Mouse (Mus musculus) heart, embryonic 13.5 days (tissue): ENCODE measurements around the gene P3h4. TPM values are rescaled to one million over a fixed set of nuclear protein-coding genes. Genes with fewer than 3 reads are reported as not detected.

Experiments
- ATAC-seq: fragments of 200-750 bp; cut with Nextera tagmentation; 2 replicates; pipeline ENCODE4 v1.8.0; 2017; ENCODE audit warnings: moderate TSS enrichment; ENCODE audit not compliant: insufficient number of reproducible peaks, low FRiP score, low TSS enrichment; ENCODE audit errors: extremely low read depth
- H3K27ac ChIP-seq: fragments of 300-500 bp; sonication (generic); replicated peaks from 2 replicates; pipeline ENCODE4 v1.5.1; 2015; ENCODE audit warnings: moderate library complexity, mild to moderate bottlenecking, inconsistent platforms
- H3K27me3 ChIP-seq: fragments of 300-500 bp; sonication (generic); replicated peaks from 2 replicates; pipeline ENCODE4 v1.6.1; 2015; ENCODE audit warnings: mild to moderate bottlenecking, inconsistent platforms
- H3K36me3 ChIP-seq: fragments of 300-500 bp; sonication (generic); 2 replicates; pipeline ENCODE4 v1.6.1; 2015; ENCODE audit warnings: mild to moderate bottlenecking, inconsistent platforms
- H3K4me1 ChIP-seq: fragments of 300-500 bp; sonication (generic); 2 replicates; pipeline ENCODE4 v1.6.1; 2015; ENCODE audit warnings: inconsistent platforms
- H3K4me2 ChIP-seq: fragments of 300-500 bp; sonication (generic); 2 replicates; pipeline ENCODE4 v1.6.1; 2015; ENCODE audit warnings: inconsistent platforms, mild to moderate bottlenecking, moderate library complexity
- H3K4me3 ChIP-seq: fragments of 300-500 bp; sonication (generic); 2 replicates; pipeline ENCODE4 v1.5.1; 2015; ENCODE audit warnings: moderate library complexity, mild to moderate bottlenecking, inconsistent platforms
- H3K9ac ChIP-seq: fragments of 300-500 bp; sonication (generic); 2 replicates; pipeline ENCODE4 v1.6.1; 2015; ENCODE audit warnings: inconsistent platforms, mild to moderate bottlenecking, moderate library complexity
- H3K9me3 ChIP-seq: fragments of 300-500 bp; sonication (generic); 2 replicates; pipeline ENCODE4 v1.6.1; 2016; ENCODE audit warnings: inconsistent platforms
- WGBS: fragments of 180-500 bp; shearing (Covaris S2); methylation state at CpG from one replicate; pipeline ENCODE4 v1.1.7; 2015; ENCODE audit warnings: mixed read lengths; 5-methylcytosine and 5-hydroxymethylcytosine counted together
- polyA plus RNA-seq: library from polyadenylated mRNA; unstranded; fragments of >200 nt; fragmentation: Nextera tagmentation; extraction: Ambion mirVana; gene quantifications from 2 replicates; pipeline ENCODE4 v1.2.1, GENCODE M21; 2015

The P3h4 gene
- polyA plus RNA-seq, 1 experiment from 2014 or later = 62.9 TPM

GRCm38 (mm10) chr11:100428612-100429199, 14.1 kb upstream of the P3h4 start:
- ATAC-seq = no peak
- H3K36me3 ChIP-seq = peaks cover 55% of the 10 kb centered on the region
- H3K9ac ChIP-seq = peak overlapping the region; percentile 58
- no peaks in the 10 kb centered on the region for H3K9me3 ChIP-seq
- H3K4me3 ChIP-seq = no peak overlapping the region
- H3K4me2 ChIP-seq = no peak overlapping the region
- no peaks in the 10 kb centered on the region for H3K27me3 ChIP-seq
- peaks cover 49% of the 10 kb centered on the region for H3K4me1 ChIP-seq
- H3K27ac ChIP-seq = peak overlapping the region; percentile 86
- 24% methylated on average over 9 of the region's 9 CpGs for WGBS

DNA sequence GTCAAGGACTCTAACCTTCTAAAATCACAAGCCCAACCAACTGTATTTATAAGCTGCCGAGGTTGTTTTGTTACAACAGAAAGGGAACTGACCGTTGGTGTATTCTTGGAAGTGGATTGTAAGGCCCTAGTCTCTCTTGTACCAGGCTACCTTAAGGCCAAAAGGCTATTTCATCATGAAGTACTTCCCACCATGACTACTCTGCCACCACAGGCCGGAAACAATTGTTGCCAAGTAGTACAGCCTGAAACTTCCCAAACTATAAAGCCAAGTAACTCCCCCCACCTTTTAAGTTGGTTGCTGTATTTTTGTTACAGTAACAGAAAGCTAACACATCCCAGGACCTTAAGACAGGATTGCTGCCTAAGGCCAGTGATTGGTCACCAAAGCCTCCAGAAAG, 12.2 kb upstream of the P3h4 start:
- WGBS = 63% methylated on average over 3 of the region's 3 CpGs
- H3K27ac ChIP-seq = no peak overlapping the region
- no peaks in the 10 kb centered on the region for H3K27me3 ChIP-seq
- H3K9me3 ChIP-seq = no peaks in the 10 kb centered on the region
- 0 out of 2 replicates have a peak overlapping the region, but pooled peaks have one; percentile 64 for H3K9ac ChIP-seq
- H3K4me3 ChIP-seq = no peak overlapping the region
- no peak for ATAC-seq
- peaks cover 45% of the 10 kb centered on the region for H3K4me1 ChIP-seq
- peaks cover 57% of the 10 kb centered on the region for H3K36me3 ChIP-seq
- H3K4me2 ChIP-seq = no peak overlapping the region

DNA sequence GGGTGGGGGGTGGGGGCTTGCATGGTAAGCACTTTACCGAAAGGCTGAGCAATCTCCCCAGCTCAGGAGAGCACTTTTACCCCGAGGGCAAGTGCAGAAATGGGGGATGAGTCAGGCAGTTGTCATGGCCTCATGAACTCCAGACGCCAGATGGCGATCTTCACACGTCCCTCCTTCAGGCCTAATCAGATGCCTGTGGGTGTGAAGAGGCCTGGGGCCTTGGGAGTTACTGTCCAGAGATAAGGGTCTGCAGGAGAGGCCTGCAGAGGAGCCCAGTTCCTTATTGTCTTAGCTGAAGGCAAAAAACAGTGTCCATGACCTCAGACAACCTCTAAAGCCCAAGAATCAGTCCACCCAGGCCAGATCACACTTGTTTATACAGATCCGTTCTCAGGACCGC, 11.2 kb upstream of the P3h4 start:
- Histone ChIP-seq H3K27me3 (no peaks in the 10 kb centered on the region), H3K4me2 (no peak overlapping the region), H3K9me3 (no peaks in the 10 kb centered on the region), H3K27ac (no peak overlapping the region), H3K4me1 (peaks cover 39% of the 10 kb centered on the region), H3K36me3 (peaks cover 62% of the 10 kb centered on the region), H3K4me3 (no peak overlapping the region), H3K9ac (peak overlapping the region; percentile 64)
- 15% methylated on average over 7 of the region's 7 CpGs for WGBS
- ATAC-seq = no peak

DNA sequence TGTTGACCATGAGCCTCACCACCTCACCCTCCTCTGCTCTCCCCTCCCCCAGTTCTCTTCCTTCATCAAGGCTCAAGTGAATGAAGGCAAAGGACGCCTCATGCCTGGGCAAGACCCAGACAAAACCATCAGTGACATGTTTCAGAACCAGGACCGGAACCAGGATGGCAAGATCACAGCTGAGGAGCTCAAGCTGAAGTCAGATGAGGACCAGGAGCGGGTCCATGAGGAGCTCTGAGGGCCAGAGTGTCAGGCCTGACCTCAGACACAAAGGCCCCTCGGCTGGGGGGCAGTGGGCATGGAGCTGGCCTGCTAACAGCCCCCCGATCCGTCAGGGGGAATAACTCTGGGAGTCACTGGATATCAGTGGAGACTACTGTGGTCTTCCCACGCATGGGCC, 9.2 kb upstream of the P3h4 start:
- Histone ChIP-seq H3K36me3 (peaks cover 62% of the 10 kb centered on the region), H3K9ac (no peak overlapping the region), H3K4me2 (no peak overlapping the region), H3K27me3 (no peaks in the 10 kb centered on the region), H3K4me3 (no peak overlapping the region), H3K4me1 (peaks cover 19% of the 10 kb centered on the region), H3K9me3 (no peaks in the 10 kb centered on the region), H3K27ac (no peak overlapping the region)
- ATAC-seq = no peak
- 84% methylated on average over 7 of the region's 7 CpGs for WGBS

- H3K27ac ChIP-seq = no peak overlapping the region
- no peak overlapping the region for H3K4me3 ChIP-seq
- 84% methylated on average over 8 of the region's 8 CpGs for WGBS
- no peak for ATAC-seq
- H3K27me3 ChIP-seq = no peaks in the 10 kb centered on the region
- H3K36me3 ChIP-seq = peaks cover 64% of the 10 kb centered on the region
- no peak overlapping the region for H3K9ac ChIP-seq
- H3K4me1 ChIP-seq = peaks cover 21% of the 10 kb centered on the region
- no peaks in the 10 kb centered on the region for H3K9me3 ChIP-seq
- H3K4me2 ChIP-seq = no peak overlapping the region
Observed at GRCm38 (mm10) chr11:100421537-100421936, 6.9 kb upstream of the P3h4 start.

DNA sequence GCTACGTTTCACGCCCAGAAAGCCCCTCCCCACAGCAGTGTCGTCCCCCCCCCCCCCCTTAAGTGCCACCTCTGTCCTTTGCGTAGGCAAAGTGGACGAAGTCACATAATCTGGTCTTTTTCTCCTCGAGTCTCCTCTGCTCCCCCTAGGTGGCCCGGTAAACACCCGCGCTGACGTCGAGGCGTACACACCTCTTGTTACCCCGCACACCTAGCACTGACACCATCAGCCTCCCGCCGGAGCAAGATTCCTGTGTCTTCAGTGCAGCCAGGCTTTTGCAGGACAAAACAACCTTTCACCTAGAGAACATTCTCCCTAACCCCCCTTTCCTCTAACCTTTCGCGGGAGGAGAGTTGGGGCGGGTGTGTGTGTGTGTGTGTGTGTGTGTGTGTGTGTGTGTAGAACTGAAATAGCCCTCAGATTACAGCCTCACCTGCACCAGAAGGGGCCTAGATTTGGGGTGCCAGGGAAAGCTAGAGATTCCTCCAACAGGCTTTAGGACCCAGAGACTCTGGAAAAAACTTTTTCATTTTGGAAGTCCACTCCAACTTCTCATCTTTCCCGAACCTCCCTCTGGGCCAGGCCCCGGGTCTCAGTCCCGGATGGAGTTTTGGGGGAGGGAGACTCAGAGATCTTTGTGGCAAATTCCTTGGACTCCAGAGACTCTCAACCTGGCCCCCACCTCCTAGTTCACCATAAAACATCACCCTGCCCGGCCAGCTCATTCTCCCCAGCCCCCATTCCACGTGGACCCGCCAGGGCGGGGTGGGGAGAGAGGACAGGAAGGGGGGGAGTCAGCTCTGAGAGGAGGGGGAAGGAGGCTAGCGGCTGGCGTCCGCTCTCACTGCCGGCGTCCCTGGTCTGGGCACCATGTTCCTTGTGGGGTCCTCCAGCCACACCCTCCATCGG, 532 bp upstream of the P3h4 start, which contains the start of gene Fkbp10:
Gene Fkbp10, plus strand, starts transcription at position 784 of the 909 bp plus-strand sequence.
- peaks cover 44% of the 10 kb centered on the region for H3K4me1 ChIP-seq
- under 1% methylated on average over 29 of the region's 31 CpGs for WGBS

DNA sequence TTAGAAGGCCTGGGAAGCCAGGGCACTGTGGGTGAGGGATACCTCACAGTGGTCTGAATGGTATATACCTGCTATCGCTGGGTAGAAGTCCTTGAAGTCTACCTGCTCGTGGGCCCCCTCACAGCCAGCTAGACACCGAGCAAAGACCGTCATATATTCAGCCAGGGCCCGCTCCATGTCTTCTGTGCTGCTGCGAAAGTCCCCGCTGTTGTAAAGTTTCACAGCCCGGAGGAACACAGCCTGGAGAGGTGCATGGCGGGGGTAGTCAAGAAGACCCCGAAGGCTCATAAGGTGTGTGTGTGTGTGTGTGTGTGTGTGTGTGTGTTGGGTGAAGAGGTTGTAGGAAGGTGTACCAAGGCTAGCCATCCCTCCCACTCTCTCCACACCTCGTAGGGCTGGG, 1.1 kb downstream of the P3h4 start:
- Histone ChIP-seq H3K4me3 (peak overlapping the region; percentile 83), H3K9me3 (no peaks in the 10 kb centered on the region), H3K9ac (peak overlapping the region; percentile 94), H3K27me3 (no peaks in the 10 kb centered on the region), H3K36me3 (peaks cover 34% of the 10 kb centered on the region), H3K4me1 (peaks cover 44% of the 10 kb centered on the region), H3K27ac (peak overlapping the region; percentile 95), H3K4me2 (peak overlapping the region; percentile 88)
- WGBS = 58% methylated on average over 11 of the region's 11 CpGs
- no peak for ATAC-seq

More for the DNA sequence above, 532 bp upstream of the P3h4 start, which contains the start of gene Fkbp10:
- Histone ChIP-seq H3K36me3 (peaks cover 30% of the 10 kb centered on the region), H3K9ac (peak within 1 kb of the TSS; percentile 94), H3K4me2 (peak within 1 kb of the TSS; percentile 88), H3K27me3 (no peaks in the 10 kb centered on the region), H3K4me3 (peak within 1 kb of the TSS; percentile 83), H3K9me3 (no peaks in the 10 kb centered on the region), H3K27ac (peak within 1 kb of the TSS; percentile 95)
- ATAC-seq = peak; percentile 35; the same call in 1 of the 2 replicates

GRCm38 (mm10) chr11:100411736-100412135, 2.9 kb downstream of the P3h4 start:
- ATAC-seq = no peak
- Histone ChIP-seq H3K4me2 (peak overlapping the region; percentile 88), H3K9me3 (no peaks in the 10 kb centered on the region), H3K27me3 (no peaks in the 10 kb centered on the region), H3K9ac (peak overlapping the region; percentile 94), H3K4me3 (peak overlapping the region; percentile 83), H3K36me3 (peaks cover 45% of the 10 kb centered on the region), H3K4me1 (peaks cover 39% of the 10 kb centered on the region), H3K27ac (peak overlapping the region; percentile 18; the same call in 1 of the 2 replicates)
- WGBS = 60% methylated on average over 11 of the region's 11 CpGs

- H3K9ac ChIP-seq = no peak overlapping the region
- H3K27ac ChIP-seq = no peak overlapping the region
- no peak overlapping the region for H3K4me3 ChIP-seq
- 66% methylated on average over 3 of the region's 3 CpGs for WGBS
- no peaks in the 10 kb centered on the region for H3K27me3 ChIP-seq
- H3K4me2 ChIP-seq = no peak overlapping the region
- no peaks in the 10 kb centered on the region for H3K9me3 ChIP-seq
- no peak for ATAC-seq
- H3K4me1 ChIP-seq = peaks cover 35% of the 10 kb centered on the region
- H3K36me3 ChIP-seq = peaks cover 45% of the 10 kb centered on the region
Observed at GRCm38 (mm10) chr11:100409686-100410085, 5.0 kb downstream of the P3h4 start.

DNA sequence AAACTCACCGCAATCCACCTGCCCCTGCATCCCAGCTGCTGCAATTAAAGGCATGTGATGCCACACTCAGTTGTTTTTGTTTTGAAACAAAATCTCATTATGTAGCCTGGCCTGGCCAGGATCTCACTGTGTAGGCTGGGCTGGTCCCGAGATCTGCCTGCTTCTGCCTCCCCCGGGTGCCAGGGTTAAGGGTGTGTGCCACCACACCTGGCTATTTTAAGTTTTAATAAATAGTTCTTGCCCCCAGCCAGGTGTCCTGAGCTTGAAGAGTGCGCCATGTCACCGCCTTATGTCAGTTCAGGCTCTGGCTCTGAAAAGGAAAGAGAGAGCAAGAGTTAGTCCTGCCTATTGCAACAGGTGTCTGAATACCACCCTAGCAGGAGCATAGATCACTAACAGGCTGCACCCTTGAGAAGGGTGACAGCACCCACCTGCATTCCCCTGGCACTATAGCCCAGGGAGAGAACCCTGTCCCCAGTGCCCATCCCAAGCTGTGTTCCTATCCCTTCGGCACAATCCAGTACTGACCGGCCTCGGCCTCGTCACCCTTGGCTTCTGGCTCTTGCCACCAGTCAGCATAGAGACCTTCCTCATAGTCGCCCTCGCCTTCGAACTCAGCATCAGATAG, 5.7 kb downstream of the P3h4 start:
- Histone ChIP-seq H3K27me3 (no peaks in the 10 kb centered on the region), H3K9me3 (no peaks in the 10 kb centered on the region), H3K36me3 (peaks cover 45% of the 10 kb centered on the region), H3K9ac (no peak overlapping the region), H3K4me1 (peaks cover 42% of the 10 kb centered on the region), H3K27ac (no peak overlapping the region), H3K4me3 (no peak overlapping the region), H3K4me2 (no peak overlapping the region)
- ATAC-seq = no peak
- WGBS = 85% methylated on average over 12 of the region's 12 CpGs
